Mouse (Mus musculus): Measurements from ENCODE around the gene Adamts17.

GRCm38 (mm10) chr7:66798826-66799225, 40.7 kb upstream of the Adamts17 start:
- TF ChIP-seq CTCF (conservative IDR thresholded peaks at IDR 0.05 in 1 of 2, IDR thresholded peaks at IDR 0.05 in 1 of 2; ENCODE audit: low read depth in 2 of 2, low read length in 2 of 2) (no peak), POLR2A (IDR thresholded peaks at IDR 0.05; ENCODE audit: low read depth, low read length) (no peak)
